ENCODE assay signal across 8 mouse cellular contexts in the genomic region with DNA sequence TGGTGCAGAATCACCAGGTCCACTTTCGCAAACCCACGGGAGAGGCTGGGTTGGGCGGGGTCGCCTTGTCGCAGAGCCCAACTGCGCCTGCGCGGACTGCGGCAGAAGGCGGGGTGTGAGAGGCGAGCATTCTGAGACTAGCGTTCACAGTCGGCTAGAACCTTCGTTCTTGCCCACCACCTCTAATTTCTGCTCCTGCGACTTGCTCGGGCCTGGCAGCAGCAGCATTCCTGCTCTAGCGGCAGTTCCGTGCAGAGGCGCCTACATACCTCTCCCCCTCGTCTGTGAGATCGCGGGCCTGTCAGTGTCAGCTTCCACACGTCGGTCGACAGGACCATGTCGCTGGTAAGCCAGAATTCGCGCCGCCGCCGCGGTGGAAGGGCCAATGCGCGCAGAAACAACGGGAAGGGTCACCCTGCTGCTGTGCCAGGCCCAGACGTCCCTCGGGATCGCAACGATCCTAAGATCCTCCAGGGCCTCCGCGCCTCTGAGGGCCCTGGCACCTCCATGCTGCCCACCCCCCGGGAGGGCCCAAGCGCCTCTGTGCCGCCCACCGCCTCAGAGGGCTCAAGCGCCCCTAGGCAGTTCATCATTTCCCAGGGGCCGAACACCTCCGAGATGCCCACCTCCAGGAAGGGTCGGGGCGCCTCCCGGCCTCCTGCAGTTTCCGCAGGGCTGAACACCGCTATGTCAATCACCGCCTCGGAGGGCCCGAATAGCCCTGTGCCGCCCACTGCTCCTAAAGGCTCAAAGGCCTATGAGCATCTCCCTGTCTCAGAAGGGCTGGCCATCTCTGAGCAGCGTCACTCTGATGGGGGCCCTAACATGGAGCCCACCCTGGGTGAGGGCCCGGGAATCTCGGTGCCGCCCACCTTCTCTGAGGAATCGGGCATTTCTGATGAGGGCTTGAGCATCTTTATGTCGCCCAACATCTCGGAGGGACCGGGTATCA. TPM values are rescaled to one million over a fixed set of nuclear protein-coding genes. Genes with fewer than 3 reads are reported as not detected.
A peak's percentile ranks its signal among the peaks of the same experiment; 100 is the strongest.
DNase-seq lines count a peak whose midpoint lies in the region; ATAC-seq and TF ChIP-seq lines count a peak whose summit lies in the region.

A gene (plus strand): TSS at position 104 of the 952 bp plus-strand sequence.

- peak within 1 kb of the TSS; percentile 78 for H3K9ac ChIP-seq in hindbrain, postnatal 0 days (replicated peaks; ENCODE audit: low read length)

- no peaks in the 10 kb centered on the region for H3K4me1 ChIP-seq in hindbrain, postnatal 0 days (ENCODE audit: insufficient read depth, low read length)

- 20% methylated on average over 65 of the region's 65 CpGs for WGBS in hindbrain, postnatal 0 days
- WGBS in macrophage (ENCODE audit: missing documents) = 18% methylated on average over 61 of the region's 65 CpGs

- peak within 1 kb of the TSS; percentile 56 for H3K4me3 ChIP-seq in hindbrain, postnatal 0 days (ENCODE audit: low read length)
- H3K4me3 ChIP-seq in left cerebral cortex, adult 2 months = peak within 1 kb of the TSS; percentile 69
- peak within 1 kb of the TSS; percentile 32 for H3K4me3 ChIP-seq in macrophage (ENCODE audit: inconsistent target)

- intact Hi-C loops in left cerebral cortex, adult 2 months (cut with DNase I) = loop anchor here (5.0 kb wide), 1 partner anchor 892 kb away; a partner anchor contains a TSS

- no peaks in the 10 kb centered on the region; the same call in 1 of the 2 replicates for H3K27me3 ChIP-seq in hindbrain, postnatal 0 days (ENCODE audit: insufficient read depth, low read length)

- peak within 1 kb of the TSS; percentile 61 for H3K4me2 ChIP-seq in hindbrain, postnatal 0 days (ENCODE audit: low read depth, low read length)

- no peaks in the 10 kb centered on the region for H3K79me2 ChIP-seq in macrophage (ENCODE audit: inconsistent target)

- H3K27ac ChIP-seq in hindbrain, postnatal 0 days = peak within 1 kb of the TSS; percentile 92
- H3K27ac ChIP-seq in left cerebral cortex, adult 2 months = peak within 1 kb of the TSS; percentile 92
- H3K27ac ChIP-seq in macrophage = no peak within 1 kb of the TSS

- TF ChIP-seq CTCF in hindbrain, postnatal 0 days (IDR thresholded peaks at IDR 0.05; ENCODE audit: low read depth) = no peak
- TF ChIP-seq CTCF in left cerebral cortex, adult 2 months (IDR thresholded peaks at IDR 0.05) = no peak

- ATAC-seq in common myeloid progenitor, adult 5-6 weeks (replicated peaks; ENCODE audit: low read depth, poor library complexity, severe bottlenecking) = peak; percentile 75
- peak; percentile 80 for ATAC-seq in hindbrain, postnatal 0 days

- DNase-seq in adipocyte (ENCODE audit: low spot score) = peak; percentile 77
- DNase-seq in gastrocnemius, adult 8-10 months (ENCODE audit: low spot score in 2 of 2) = peak; percentile 16 to 48
- DNase-seq in hindbrain, postnatal 0 days (ENCODE audit: low spot score) = peak; percentile 85
- DNase-seq in left cerebral cortex, adult 2 months (ENCODE audit: extremely low spot score in 1 of 2, low spot score in 2 of 2) = peak; percentile 84 to 86
- DNase-seq in right cerebral cortex, adult 18-20 months = peak; percentile 88
- DNase-seq in urinary bladder, postnatal 14 days (ENCODE audit: low spot score) = peak; percentile 69

- no peaks in the 10 kb centered on the region for H3K9me3 ChIP-seq in hindbrain, postnatal 0 days (ENCODE audit: low read length)

- H3K36me3 ChIP-seq in hindbrain, postnatal 0 days (ENCODE audit: insufficient read depth, low read length) = no peaks in the 10 kb centered on the region
- no peaks in the 10 kb centered on the region for H3K36me3 ChIP-seq in macrophage (ENCODE audit: inconsistent target)

RNA-seq across cellular contexts. Expression of the gene that starts here (rescaled TPM):
- 0.44 and 2.0 TPM in 2 replicates for total RNA-seq in common myeloid progenitor, adult 5-6 weeks (2017)
- total RNA-seq in gastrocnemius, adult 8-10 months (2022) = 1 to 10 TPM in 2 of 4 experiments, under 1 TPM in 2; 0.58 to 1.5 (median 1.0) TPM
- 237 and 253 TPM in 2 replicates for total RNA-seq in hindbrain, postnatal 0 days (2014; rRNA removed)
- 196 and 211 TPM in 2 replicates for polyA plus RNA-seq in hindbrain, postnatal 0 days (2015; fragmentation: Nextera tagmentation; extraction: Ambion mirVana)
- total RNA-seq in left cerebral cortex, adult 2 months (2021) = 100 to 1,000 TPM; 142 to 145 TPM
- total RNA-seq in macrophage (2018; cell fraction: chromatin; rRNA removed) = 1 to 10 TPM; 1.3 to 9.0 (median 4.0) TPM
- total RNA-seq in macrophage (2018; cell fraction: cytosol; rRNA removed) = 1 to 10 TPM; 2.5 to 6.3 (median 4.1) TPM
- 1 to 10 TPM; 2.6 to 8.1 (median 5.1) TPM for total RNA-seq in macrophage (2018; cell fraction: nucleus; rRNA removed)
- 3.1 to 4.4 TPM (median 3.8 TPM) in 3 replicates for polyA plus RNA-seq in macrophage (2018)

Comparison
In these comparisons a context has a peak if more than half of its experiments do, and no peak if none do; other contexts are left out.
1. RNA of the gene that starts here (total RNA-seq): 237 to 253 TPM in hindbrain, postnatal 0 days and 142 to 145 TPM in left cerebral cortex, adult 2 months; 0.44 to 2.0 TPM in common myeloid progenitor, adult 5-6 weeks and 0.58 to 1.5 TPM in gastrocnemius, adult 8-10 months; every median in the first group is over 10 times any median in the second.
2. RNA of the gene that starts here (polyA plus RNA-seq): 196 to 211 TPM in hindbrain, postnatal 0 days; 3.1 to 4.4 TPM in macrophage; every median in the first group is over 10 times any median in the second.
3. DNase-seq: peak in every context shown above with its lines; median percentile 88 in right cerebral cortex, adult 18-20 months; 85 in hindbrain, postnatal 0 days; 85 in left cerebral cortex, adult 2 months; 77 in adipocyte; 69 in urinary bladder, postnatal 14 days; 32 in gastrocnemius, adult 8-10 months.
4. Peak in every context shown above with its lines, with median percentiles within 50 percentile points of each other: H3K4me3 ChIP-seq.